Mouse (Mus musculus) liver, adult 2 months (tissue): ENCODE measurements around the gene Kcnh1. TPM values are rescaled to one million over a fixed set of nuclear protein-coding genes. Genes with fewer than 3 reads are reported as not detected.
A peak's percentile ranks its signal among the peaks of the same experiment; 100 is the strongest.

ENCODE experiments used
- DNase-seq: peaks from one replicate; pipeline ENCODE4 v3.0.0-alpha.2; 2011; ENCODE audit warnings: low read depth, low spot score; ENCODE audit errors: extremely low read depth
- H3K27ac ChIP-seq: fragments of 200-500 bp; replicated peaks from 2 replicates; pipeline ENCODE4 v1.5.1; 2012; ENCODE audit warnings: low read depth, mild to moderate bottlenecking, control low read depth, inconsistent platforms, low read length; ENCODE audit not compliant: insufficient read depth
- H3K27me3 ChIP-seq: fragments of 200-500 bp; 2 replicates; pipeline ENCODE4 v1.6.1; 2012; ENCODE audit warnings: mild to moderate bottlenecking, moderate library complexity, low read length, inconsistent platforms; ENCODE audit not compliant: control insufficient read depth, insufficient read depth
- H3K36me3 ChIP-seq: fragments of 200-500 bp; 2 replicates; pipeline ENCODE4 v1.6.1; 2012; ENCODE audit warnings: low read length, inconsistent platforms; ENCODE audit not compliant: control insufficient read depth, insufficient read depth
- H3K4me1 ChIP-seq: fragments of 200-500 bp; 2 replicates; pipeline ENCODE4 v1.6.1; 2011; ENCODE audit warnings: low read length; ENCODE audit not compliant: control insufficient read depth, insufficient read depth
- H3K4me3 ChIP-seq: fragments of 200-500 bp; 2 replicates; pipeline ENCODE4 v1.5.1; 2011; ENCODE audit warnings: low read depth, mild to moderate bottlenecking, control low read depth, low read length, moderate library complexity; ENCODE audit not compliant: insufficient read depth
- H3K79me2 ChIP-seq: fragments of 200-500 bp; 2 replicates; pipeline ENCODE4 v1.6.1; 2012; ENCODE audit warnings: inconsistent platforms, mild to moderate bottlenecking, low read length, moderate library complexity; ENCODE audit not compliant: control insufficient read depth, insufficient read depth
- H3K9ac ChIP-seq: fragments of 200-500 bp; 2 replicates; pipeline ENCODE4 v1.6.1; 2012; ENCODE audit warnings: low read depth, mild to moderate bottlenecking, control low read depth, inconsistent platforms, low read length
- CTCF ChIP-seq: fragments of 200-500 bp; IDR thresholded peaks from 2 replicates; pipeline ENCODE4 v1.5.1; 2011; ENCODE audit warnings: low read depth, low read length, control low read depth
- POLR2A ChIP-seq: fragments of 200-500 bp; IDR thresholded peaks from 2 replicates; pipeline ENCODE4 v1.6.1; 2011; ENCODE audit warnings: low read length, control low read depth; ENCODE audit not compliant: insufficient read depth; ENCODE audit errors: extremely low read depth
- WGBS: fragments of 180-500 bp; shearing (Covaris S2); methylation state at CpG from one replicate; pipeline ENCODE4 v1.1.7; 2018; 5-methylcytosine and 5-hydroxymethylcytosine counted together
- polyA plus RNA-seq: library from polyadenylated mRNA; depleted of rRNA; stranded (reverse); fragments of >200 nt; gene quantifications from 2 replicates; pipeline ENCODE4 v1.2.3, GENCODE M21; 2012
- total RNA-seq: library from RNA; depleted of rRNA; stranded (reverse); fragments of >200 nt; gene quantifications from 2 replicates; pipeline ENCODE4 v1.2.3, GENCODE M21; 2014

Gene Kcnh1
- total and polyA plus RNA-seq, 2 experiments, result not detected

- no peak overlapping the region for H3K4me3 ChIP-seq
- 54% methylated on average over 2 of the region's 2 CpGs for WGBS
Measured at GRCm38 (mm10) chr1:192447666-192448065, 257.1 kb downstream of the Kcnh1 start.

GRCm38 (mm10) chr1:192448512-192448911 is 257.9 kb downstream of the Kcnh1 start:
- TF ChIP-seq POLR2A (no peak), CTCF (no peak)
- WGBS, result 87% methylated on average over 1 of the region's 1 CpGs
- no peak overlapping the region for H3K9ac ChIP-seq
- peaks cover 6% of the 10 kb centered on the region; the same call in 1 of the 2 replicates for H3K27me3 ChIP-seq
- H3K36me3 ChIP-seq, result no peaks in the 10 kb centered on the region
- no peak for DNase-seq
- no peak overlapping the region for H3K4me3 ChIP-seq
- H3K27ac ChIP-seq, result no peak overlapping the region
- peaks cover 3% of the 10 kb centered on the region; the same call in 1 of the 2 replicates for H3K4me1 ChIP-seq
- H3K79me2 ChIP-seq, result no peaks in the 10 kb centered on the region

More at GRCm38 (mm10) chr1:192447666-192448065, 257.1 kb downstream of the Kcnh1 start:
- no peak for DNase-seq
- Histone ChIP-seq H3K9ac (no peak overlapping the region), H3K4me1 (peaks cover 3% of the 10 kb centered on the region; the same call in 1 of the 2 replicates), H3K27me3 (peaks cover 6% of the 10 kb centered on the region; the same call in 1 of the 2 replicates), H3K79me2 (no peaks in the 10 kb centered on the region), H3K27ac (no peak overlapping the region), H3K36me3 (no peaks in the 10 kb centered on the region)
- no peak for TF ChIP-seq POLR2A
- TF ChIP-seq CTCF, result no peak

- no peak overlapping the region for H3K4me3 ChIP-seq
- H3K36me3 ChIP-seq, result no peaks in the 10 kb centered on the region
- H3K79me2 ChIP-seq, result no peaks in the 10 kb centered on the region
- no peak for TF ChIP-seq CTCF
- no peak for TF ChIP-seq POLR2A
- peaks cover 3% of the 10 kb centered on the region; the same call in 1 of the 2 replicates for H3K27me3 ChIP-seq
- WGBS, result 51% methylated on average over 4 of the region's 4 CpGs
- no peak overlapping the region for H3K27ac ChIP-seq
- no peak overlapping the region for H3K9ac ChIP-seq
- peaks cover 3% of the 10 kb centered on the region; the same call in 1 of the 2 replicates for H3K4me1 ChIP-seq
- peak; percentile 72 for DNase-seq
Measured at GRCm38 (mm10) chr1:192449572-192450351, 259.2 kb downstream of the Kcnh1 start.

- H3K4me1 ChIP-seq, result peaks cover 3% of the 10 kb centered on the region; the same call in 1 of the 2 replicates
Measured at GRCm38 (mm10) chr1:192450425-192450824, 259.9 kb downstream of the Kcnh1 start.

GRCm38 (mm10) chr1:192451722-192452121 is 261.1 kb downstream of the Kcnh1 start:
- H3K4me3 ChIP-seq, result no peak overlapping the region
- H3K36me3 ChIP-seq, result no peaks in the 10 kb centered on the region
- no peaks in the 10 kb centered on the region for H3K79me2 ChIP-seq
- TF ChIP-seq CTCF (no peak), POLR2A (no peak)
- peaks cover 3% of the 10 kb centered on the region; the same call in 1 of the 2 replicates for H3K4me1 ChIP-seq
- 56% methylated on average over 4 of the region's 4 CpGs for WGBS
- no peak for DNase-seq
- no peak overlapping the region for H3K27ac ChIP-seq
- no peak overlapping the region for H3K9ac ChIP-seq
- no peaks in the 10 kb centered on the region for H3K27me3 ChIP-seq

More at GRCm38 (mm10) chr1:192450425-192450824, 259.9 kb downstream of the Kcnh1 start:
- DNase-seq, result no peak
- Histone ChIP-seq H3K4me3 (no peak overlapping the region), H3K27ac (no peak overlapping the region), H3K27me3 (no peaks in the 10 kb centered on the region), H3K9ac (no peak overlapping the region), H3K36me3 (no peaks in the 10 kb centered on the region), H3K79me2 (no peaks in the 10 kb centered on the region)
- TF ChIP-seq CTCF (no peak), POLR2A (no peak)

- H3K4me3 ChIP-seq, result no peak overlapping the region
- H3K4me1 ChIP-seq, result peaks cover 3% of the 10 kb centered on the region; the same call in 1 of the 2 replicates
- H3K36me3 ChIP-seq, result no peaks in the 10 kb centered on the region
- DNase-seq, result no peak
- H3K9ac ChIP-seq, result no peak overlapping the region
- H3K27ac ChIP-seq, result no peak overlapping the region
- no peaks in the 10 kb centered on the region for H3K79me2 ChIP-seq
- TF ChIP-seq POLR2A (no peak), CTCF (no peak)
- WGBS, result 73% methylated on average over 1 of the region's 1 CpGs
- H3K27me3 ChIP-seq, result peaks cover 5% of the 10 kb centered on the region; the same call in 1 of the 2 replicates
Measured at GRCm38 (mm10) chr1:192454501-192454900, 263.9 kb downstream of the Kcnh1 start.
